Mouse (Mus musculus): ENCODE results near the gene Ccpg1.

DNA sequence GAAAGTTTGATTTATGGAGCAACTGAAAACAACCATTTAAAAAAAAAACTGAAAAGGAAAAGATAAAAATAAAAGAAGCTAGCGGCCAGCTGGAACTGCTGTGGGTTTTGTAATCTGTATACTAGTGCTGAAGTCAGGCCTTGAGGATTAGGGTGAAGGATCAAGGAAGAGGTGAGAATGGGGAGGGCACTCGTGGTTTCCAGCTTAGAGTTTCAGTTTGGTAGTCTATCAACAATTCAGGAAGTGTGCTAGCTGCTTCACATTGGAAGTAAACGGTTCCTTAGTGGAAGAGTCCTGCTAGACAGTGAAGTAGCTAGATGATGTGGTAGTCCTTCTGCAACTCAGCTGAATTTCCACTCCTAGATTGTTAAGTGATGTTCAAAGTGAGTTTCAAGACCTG, 23.2 kb downstream of the Ccpg1 start:
- TF ChIP-seq SRF (IDR thresholded peaks at IDR 0.05; ENCODE audit: control insufficient read depth, insufficient read length, low read depth) (no peak), POLR2AphosphoS2 (IDR thresholded peaks at IDR 0.05; ENCODE audit: insufficient read length, low read depth) (no peak), MYOD1 (IDR thresholded peaks at IDR 0.05; ENCODE audit: control insufficient read depth in 1 of 3, insufficient read length in 2 of 3, low read depth in 2 of 3) (no peak), POLR2A (IDR thresholded peaks at IDR 0.05; ENCODE audit: insufficient read length, low read depth) (no peak), USF1 (IDR thresholded peaks at IDR 0.05; ENCODE audit: low read depth) (no peak), MAX (IDR thresholded peaks at IDR 0.05; ENCODE audit: low read depth) (no peak), E2F4 (IDR thresholded peaks at IDR 0.05; ENCODE audit: insufficient read depth) (no peak), MYOG (IDR thresholded peaks at IDR 0.05; ENCODE audit: control insufficient read depth in 1 of 3, insufficient read depth in 1 of 3, insufficient read length in 2 of 3, low read depth in 2 of 3) (no peak)
